Mouse (Mus musculus): ENCODE measurements at regions not wholly inside any gene's neighbourhood (a gene's known extent, or its start where the extent isn't known, plus 50 kb on each side); places are given as distances from the start of the nearest gene placed in this dataset.

GRCm38 (mm10) chr19:6604702-6605101 is 61.9 kb upstream of the Slc22a12 start:
- no peak for ATAC-seq (ENCODE audit: low read depth)
- no peak overlapping the region for H3K27ac ChIP-seq (ENCODE audit: low read length)
- no peaks in the 10 kb centered on the region for H3K27me3 ChIP-seq (ENCODE audit: control insufficient read depth, insufficient read depth, low read depth, low read length)
- H3K36me3 ChIP-seq (ENCODE audit: control insufficient read depth, insufficient read depth, low read length) = no peaks in the 10 kb centered on the region
- 42% methylated on average over 8 of the region's 8 CpGs for WGBS
- no peak overlapping the region for H3K4me3 ChIP-seq (ENCODE audit: low read length)
- no peak overlapping the region for H3K9ac ChIP-seq (ENCODE audit: low read length)
- H3K4me1 ChIP-seq (replicated peaks; ENCODE audit: control insufficient read depth, insufficient read depth, low read length) = no peaks in the 10 kb centered on the region
- H3K4me2 ChIP-seq (ENCODE audit: low read depth, low read length) = no peak overlapping the region
- H3K9me3 ChIP-seq (ENCODE audit: control insufficient read depth, low read length) = no peaks in the 10 kb centered on the region

- Histone ChIP-seq H3K4me3 (ENCODE audit: low read length) (no peak overlapping the region), H3K4me1 (replicated peaks; ENCODE audit: control insufficient read depth, insufficient read depth, low read length) (no peaks in the 10 kb centered on the region), H3K9me3 (ENCODE audit: control insufficient read depth, low read length) (no peaks in the 10 kb centered on the region), H3K9ac (ENCODE audit: low read length) (no peak overlapping the region), H3K4me2 (ENCODE audit: low read depth, low read length) (no peak overlapping the region), H3K27ac (ENCODE audit: low read length) (no peak overlapping the region), H3K27me3 (ENCODE audit: control insufficient read depth, insufficient read depth, low read depth, low read length) (no peaks in the 10 kb centered on the region), H3K36me3 (ENCODE audit: control insufficient read depth, insufficient read depth, low read length) (no peaks in the 10 kb centered on the region)
- WGBS = 27% methylated on average over 12 of the region's 12 CpGs
- no peak for ATAC-seq (ENCODE audit: low read depth)
These were observed 58.2 kb upstream of the Slc22a12 start for GRCm38 (mm10) chr19:6600873-6601530.

- Histone ChIP-seq H3K4me3 (ENCODE audit: low read length) (no peak overlapping the region), H3K27me3 (ENCODE audit: control insufficient read depth, insufficient read depth, low read depth, low read length) (no peaks in the 10 kb centered on the region), H3K4me1 (replicated peaks; ENCODE audit: control insufficient read depth, insufficient read depth, low read length) (no peaks in the 10 kb centered on the region), H3K36me3 (ENCODE audit: control insufficient read depth, insufficient read depth, low read length) (no peaks in the 10 kb centered on the region), H3K27ac (ENCODE audit: low read length) (no peak overlapping the region), H3K9me3 (ENCODE audit: control insufficient read depth, low read length) (no peaks in the 10 kb centered on the region), H3K4me2 (ENCODE audit: low read depth, low read length) (no peak overlapping the region), H3K9ac (ENCODE audit: low read length) (no peak overlapping the region)
- 77% methylated on average over 3 of the region's 3 CpGs for WGBS
- no peak for ATAC-seq (ENCODE audit: low read depth)
These were observed 56.4 kb upstream of the Slc22a12 start for GRCm38 (mm10) chr19:6599281-6599680.

- no peak for ATAC-seq (ENCODE audit: low read depth)
- Histone ChIP-seq H3K4me3 (ENCODE audit: low read length) (no peak overlapping the region), H3K4me1 (replicated peaks; ENCODE audit: control insufficient read depth, insufficient read depth, low read length) (no peaks in the 10 kb centered on the region), H3K27ac (ENCODE audit: low read length) (no peak overlapping the region), H3K4me2 (ENCODE audit: low read depth, low read length) (no peak overlapping the region), H3K27me3 (ENCODE audit: control insufficient read depth, insufficient read depth, low read depth, low read length) (no peaks in the 10 kb centered on the region), H3K9ac (ENCODE audit: low read length) (no peak overlapping the region), H3K9me3 (ENCODE audit: control insufficient read depth, low read length) (no peaks in the 10 kb centered on the region), H3K36me3 (ENCODE audit: control insufficient read depth, insufficient read depth, low read length) (no peaks in the 10 kb centered on the region)
- 68% methylated on average over 3 of the region's 3 CpGs for WGBS
These were observed 55.4 kb upstream of the Slc22a12 start for GRCm38 (mm10) chr19:6598186-6598585.

- H3K9me3 ChIP-seq (ENCODE audit: control insufficient read depth, low read length) = no peaks in the 10 kb centered on the region
- H3K4me3 ChIP-seq (ENCODE audit: low read length) = no peak overlapping the region
- no peaks in the 10 kb centered on the region for H3K27me3 ChIP-seq (ENCODE audit: control insufficient read depth, insufficient read depth, low read depth, low read length)
- no peak overlapping the region for H3K27ac ChIP-seq (ENCODE audit: low read length)
- H3K36me3 ChIP-seq (ENCODE audit: control insufficient read depth, insufficient read depth, low read length) = no peaks in the 10 kb centered on the region
- WGBS = 53% methylated on average over 9 of the region's 9 CpGs
- H3K9ac ChIP-seq (ENCODE audit: low read length) = no peak overlapping the region
- ATAC-seq (ENCODE audit: low read depth) = no peak
- no peaks in the 10 kb centered on the region for H3K4me1 ChIP-seq (replicated peaks; ENCODE audit: control insufficient read depth, insufficient read depth, low read length)
- H3K4me2 ChIP-seq (ENCODE audit: low read depth, low read length) = no peak overlapping the region
These were observed 53.0 kb upstream of the Slc22a12 start for GRCm38 (mm10) chr19:6595801-6596200.
